Mouse (Mus musculus) adrenal gland, adult 8-10 months (tissue): ENCODE measurements around the gene Icos. TPM values are rescaled to one million over a fixed set of nuclear protein-coding genes. Genes with fewer than 3 reads are reported as not detected.

Experiments used
- DNase-seq: peaks from one replicate; pipeline ENCODE4 v3.0.0; 2022
- total RNA-seq, 4 experiments: library from RNA; stranded (reverse); gene quantifications; 2 replicates each; pipeline ENCODE4 v1.2.4; 2022

Icos gene
- total RNA-seq, 4 experiments from 2014 or later: 0.13 TPM; not detected in 3

DNA sequence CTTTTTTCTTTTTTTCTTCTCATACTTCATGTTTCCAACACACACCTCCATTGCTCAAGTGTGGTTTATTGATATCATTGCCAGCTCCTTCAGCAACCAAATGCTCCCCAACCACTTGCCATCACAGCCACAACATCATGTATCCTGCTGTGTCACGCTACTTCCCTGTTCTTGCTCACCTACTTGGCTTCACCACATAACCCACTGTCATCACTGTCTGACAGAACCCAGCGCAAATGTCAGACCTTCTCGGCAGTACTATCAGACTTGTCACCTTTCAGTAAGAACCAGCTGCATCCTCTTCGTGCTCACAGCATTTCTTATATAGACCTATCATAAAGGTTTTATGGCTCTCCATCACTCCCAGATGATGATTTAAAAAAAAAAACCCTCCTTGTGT, 61.6 kb downstream of the Icos start:
- no peak for DNase-seq

DNA sequence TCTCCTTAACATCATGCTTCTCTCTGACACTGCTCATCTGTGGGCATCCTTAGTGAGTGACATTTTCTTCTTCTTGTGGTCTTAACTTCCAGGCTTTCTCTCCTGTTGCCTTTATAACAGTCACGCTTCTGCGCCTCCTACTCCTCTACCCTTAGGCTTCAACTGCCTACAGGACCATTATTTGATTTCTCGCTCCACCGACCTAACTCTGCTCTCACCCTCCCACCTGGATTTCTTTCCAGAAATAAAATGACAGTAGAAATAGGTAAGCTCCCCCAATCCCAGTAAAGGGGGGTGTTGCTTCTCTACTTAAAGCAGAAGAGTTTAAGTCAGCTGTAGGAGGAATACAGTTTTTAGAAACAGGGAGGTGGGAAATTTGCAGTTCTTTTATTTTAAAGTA, 62.7 kb downstream of the Icos start:
- DNase-seq: no peak

- no peak for DNase-seq
Observed at GRCm38 (mm10) chr1:61042842-61043241, 65.1 kb downstream of the Icos start.

GRCm38 (mm10) chr1:61046055-61046705, 68.5 kb downstream of the Icos start:
- DNase-seq: no peak

DNA sequence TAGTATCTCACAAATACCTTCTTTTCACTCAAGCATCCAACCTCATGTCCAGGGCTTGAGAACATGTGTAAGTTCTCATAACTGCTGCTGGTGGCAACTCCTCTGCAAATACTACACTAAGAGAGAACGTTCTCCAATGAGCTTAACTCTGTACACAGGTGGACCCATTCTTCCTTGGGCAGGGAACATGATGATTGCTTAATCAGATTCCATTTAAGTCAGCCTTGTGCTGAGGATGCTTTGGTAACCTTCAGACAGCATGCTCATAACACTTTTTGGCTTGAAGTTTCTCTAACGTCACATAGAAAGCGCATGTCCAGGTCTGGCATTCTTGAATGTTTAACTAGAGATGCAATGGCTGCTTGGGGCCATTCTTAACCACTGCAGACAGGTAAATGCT, 69.6 kb downstream of the Icos start:
- no peak for DNase-seq

Other genes with a start within 250 kb of the Icos start
- gene Ctla4, start 90.9 kb upstream of the Icos start, total RNA-seq: not detected